Mouse (Mus musculus): ENCODE measurements at regions not wholly inside any gene's neighbourhood (a gene's known extent, or its start where the extent isn't known, plus 50 kb on each side); places are given as distances from the start of the nearest gene placed in this dataset.

DNA sequence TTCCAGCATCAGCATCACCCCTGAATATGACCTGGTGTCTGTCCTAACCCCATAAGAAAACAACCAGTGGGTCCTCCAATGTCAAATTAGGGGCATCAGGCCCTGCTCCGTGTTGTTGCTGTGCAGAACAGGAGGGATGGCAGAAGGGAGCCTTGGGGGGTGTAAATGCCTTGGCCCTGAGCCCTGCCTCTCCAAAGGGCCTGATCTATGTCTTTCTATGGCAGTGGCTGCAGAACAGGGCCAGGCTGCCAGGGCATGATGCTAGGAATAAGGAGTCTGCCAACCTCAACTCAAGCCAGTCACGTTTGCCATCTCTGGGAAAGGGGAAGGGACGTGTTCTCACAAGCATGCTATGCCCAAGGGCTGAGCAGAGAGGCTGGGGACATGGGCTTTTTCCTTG is 172.9 kb downstream of the Kcna5 start:
- no peak for DNase-seq (ENCODE audit: low spot score in 2 of 2)

DNA sequence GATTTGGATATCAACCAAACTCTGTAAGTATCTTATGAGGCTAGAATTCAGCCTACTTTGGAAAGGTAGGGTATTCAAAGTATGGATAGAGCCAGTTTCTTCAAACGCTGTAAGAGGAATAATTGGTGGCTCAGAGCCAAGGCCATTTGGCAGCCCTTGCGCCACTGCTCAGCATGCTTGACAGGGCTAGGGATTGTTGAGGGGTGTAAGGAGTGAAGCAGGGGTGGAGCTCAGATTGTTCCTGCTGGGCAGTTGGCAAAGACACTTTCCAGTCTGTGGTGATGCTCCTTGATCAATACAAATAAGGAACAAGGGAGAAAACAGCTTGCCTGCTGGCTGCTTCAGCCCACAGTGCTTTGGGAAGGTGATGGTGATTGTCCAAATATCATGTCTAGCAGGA is 181.9 kb downstream of the Kcna5 start:
- no peak for DNase-seq (ENCODE audit: low spot score in 2 of 2)

- no peak for DNase-seq (ENCODE audit: low spot score in 2 of 2)
Measured at GRCm38 (mm10) chr6:126350476-126350875, 183.8 kb upstream of the Ntf3 start.

GRCm38 (mm10) chr6:126349905-126350304 is 183.2 kb upstream of the Ntf3 start:
- no peak for DNase-seq (ENCODE audit: low spot score in 2 of 2)

- DNase-seq (ENCODE audit: low spot score in 2 of 2), result no peak
Measured at GRCm38 (mm10) chr6:126345221-126345620, 178.5 kb upstream of the Ntf3 start.

GRCm38 (mm10) chr6:126340098-126340610 is 173.4 kb upstream of the Ntf3 start:
- no peak for DNase-seq (ENCODE audit: low spot score in 2 of 2)

- DNase-seq (ENCODE audit: low spot score in 2 of 2), result no peak
Measured at GRCm38 (mm10) chr6:126337711-126338110, 171.0 kb upstream of the Ntf3 start.

- no peak for DNase-seq (ENCODE audit: low spot score in 2 of 2)
Measured at GRCm38 (mm10) chr6:126334258-126334657, 167.5 kb upstream of the Ntf3 start.

DNA sequence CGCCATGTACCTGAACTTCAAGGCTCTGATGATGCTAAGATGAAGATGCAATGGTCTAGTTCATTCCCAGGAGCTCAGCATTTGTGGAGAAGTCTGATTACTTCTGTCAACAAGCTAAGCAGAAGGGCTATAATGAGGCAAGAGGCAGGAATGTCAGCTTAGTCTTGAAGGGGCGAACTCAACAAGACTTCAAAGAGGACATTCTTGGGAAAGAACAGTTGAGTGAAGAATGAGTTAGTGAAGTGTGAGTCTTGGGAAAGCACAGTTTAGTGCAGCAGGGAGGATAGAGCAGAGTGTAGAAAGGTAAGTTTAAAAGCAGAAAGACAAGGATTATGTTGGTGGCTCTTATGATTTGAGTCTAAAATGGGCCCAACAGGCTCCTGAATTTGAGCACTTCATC is 160.5 kb upstream of the Ntf3 start:
- DNase-seq (ENCODE audit: low spot score in 2 of 2), result no peak

- DNase-seq (ENCODE audit: low spot score in 2 of 2), result no peak
Measured at GRCm38 (mm10) chr6:126318523-126318922, 151.8 kb upstream of the Ntf3 start.

GRCm38 (mm10) chr6:126310786-126311480 is 144.2 kb upstream of the Ntf3 start:
- DNase-seq (ENCODE audit: low spot score in 2 of 2), result no peak

DNA sequence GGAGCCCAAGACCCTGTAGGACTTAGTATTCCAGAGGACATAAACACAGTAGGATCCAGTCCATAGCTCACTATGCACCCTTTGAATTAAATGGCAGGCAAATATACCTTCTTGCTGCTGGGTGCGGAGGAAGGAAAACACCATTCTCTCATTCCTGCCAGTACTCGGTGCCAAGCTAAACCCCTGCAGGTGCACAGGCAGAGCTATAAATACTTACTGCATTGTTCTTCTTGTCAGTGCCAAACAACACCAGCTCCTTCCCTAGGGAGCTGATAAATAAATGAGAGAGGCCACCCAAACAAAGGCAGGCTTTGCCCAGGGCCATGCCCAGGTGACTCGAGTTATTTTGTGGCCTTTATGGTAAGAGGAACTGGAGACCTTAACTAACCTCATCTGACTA is 136.4 kb upstream of the Ntf3 start:
- no peak for DNase-seq (ENCODE audit: low spot score in 2 of 2)

- no peak for DNase-seq (ENCODE audit: low spot score in 2 of 2)
Measured at GRCm38 (mm10) chr6:126291581-126291980, 124.9 kb upstream of the Ntf3 start.

- no peak for DNase-seq (ENCODE audit: low spot score in 2 of 2)
Measured at GRCm38 (mm10) chr6:126287166-126287565, 120.5 kb upstream of the Ntf3 start.

DNA sequence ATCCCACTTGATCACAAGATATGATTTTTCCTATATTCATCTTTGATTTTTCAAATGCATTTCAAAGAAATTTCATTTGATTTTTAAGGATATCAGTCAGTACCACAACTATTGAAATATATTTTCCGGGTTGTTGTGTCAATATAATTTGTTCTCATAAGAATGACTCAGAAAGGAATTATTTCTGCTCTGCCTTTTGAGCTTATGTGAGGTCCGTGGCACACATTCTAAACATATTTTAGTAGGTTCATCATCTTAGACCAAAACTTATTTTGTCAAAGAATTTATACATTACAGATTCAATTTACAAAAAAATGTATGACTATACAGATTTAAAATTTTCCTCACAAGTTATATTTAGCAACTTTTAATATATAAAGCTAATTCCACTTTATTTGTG is 119.5 kb upstream of the Ntf3 start:
- DNase-seq (ENCODE audit: low spot score in 2 of 2), result no peak

DNA sequence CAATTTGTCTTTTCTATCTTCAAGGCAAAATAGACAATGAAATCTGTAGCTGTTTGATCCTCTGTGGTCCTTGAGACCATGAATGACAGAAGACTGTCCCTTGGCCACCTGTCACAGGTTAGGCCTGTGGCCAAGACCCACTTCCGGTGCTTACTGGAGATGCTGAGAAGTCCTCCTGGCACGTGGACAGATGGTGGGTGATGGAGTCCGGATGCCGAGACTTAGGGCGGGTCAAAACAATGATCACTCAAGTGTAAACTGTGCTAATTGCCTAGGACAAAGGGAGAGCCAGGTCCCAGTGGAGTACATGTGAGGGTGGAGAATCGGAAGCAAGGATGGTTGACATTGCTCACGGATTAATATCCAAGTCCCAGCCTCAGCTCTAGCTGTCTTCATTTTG is 117.7 kb upstream of the Ntf3 start:
- DNase-seq (ENCODE audit: low spot score in 2 of 2), result no peak

DNA sequence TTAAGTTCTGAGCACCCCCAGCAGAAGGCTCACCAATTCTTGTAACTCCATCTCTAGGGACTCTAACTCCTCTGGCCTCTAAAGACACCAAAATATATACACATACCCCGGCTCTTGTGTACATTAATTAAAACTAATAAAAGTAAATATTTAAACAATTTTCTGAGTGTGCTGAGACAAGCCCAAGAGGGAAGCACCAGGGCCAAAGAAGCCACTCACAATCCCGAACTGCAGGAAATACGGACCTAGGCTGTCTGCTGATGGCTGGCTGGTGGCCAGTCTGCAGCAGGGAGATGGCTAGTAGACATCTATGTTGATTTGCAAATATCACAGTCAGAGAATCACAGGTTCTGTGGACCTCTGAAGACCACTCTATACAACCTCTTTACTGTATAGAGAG is 113.6 kb upstream of the Ntf3 start:
- DNase-seq (ENCODE audit: low spot score in 2 of 2), result no peak

GRCm38 (mm10) chr6:126245986-126246385 is 79.3 kb upstream of the Ntf3 start:
- no peak for DNase-seq (ENCODE audit: low spot score in 2 of 2)

GRCm38 (mm10) chr6:126245431-126245830 is 78.7 kb upstream of the Ntf3 start:
- no peak for DNase-seq (ENCODE audit: low spot score in 2 of 2)

- no peak for DNase-seq (ENCODE audit: low spot score in 2 of 2)
Measured at GRCm38 (mm10) chr6:126242299-126242698, 75.6 kb upstream of the Ntf3 start.

- no peak for DNase-seq (ENCODE audit: low spot score in 2 of 2)
Measured at GRCm38 (mm10) chr6:126240256-126240655, 73.5 kb upstream of the Ntf3 start.
